Mouse (Mus musculus) adrenal gland (tissue): ENCODE data around the gene Ddx39b.
"Not testable (repeated sequence)": the region's sequence is repeated elsewhere in the genome, so short reads cannot be mapped to it uniquely, and the experiment has no call there.

ENCODE experiments used
- intact Hi-C: fragments of 180-260 bp; cut with DNase I; formaldehyde crosslinking; loops from one replicate; pipeline ENCODE4 v1.15.1; 2025

Gene Ddx39b

DNA sequence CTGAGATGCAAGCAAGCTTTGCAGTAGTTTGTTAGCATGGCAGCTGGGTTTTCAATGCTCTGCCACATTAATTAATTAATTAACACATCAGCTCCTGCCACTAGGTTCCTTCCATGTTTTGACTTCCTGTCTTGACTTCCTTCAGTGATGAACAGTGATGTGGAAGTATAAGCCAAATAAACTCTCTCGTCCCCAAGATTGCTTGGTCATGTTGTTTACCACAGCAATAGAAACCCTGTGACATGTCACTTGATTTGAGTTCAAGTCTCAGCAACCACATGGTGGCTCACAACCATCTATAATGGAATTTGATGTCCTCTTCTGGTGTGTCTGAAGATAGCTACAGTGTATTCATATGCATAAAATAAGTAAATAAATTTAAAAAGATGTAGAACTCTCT lies 15.8 kb downstream of the Ddx39b start:
- intact Hi-C loops: no loop called here

DNA sequence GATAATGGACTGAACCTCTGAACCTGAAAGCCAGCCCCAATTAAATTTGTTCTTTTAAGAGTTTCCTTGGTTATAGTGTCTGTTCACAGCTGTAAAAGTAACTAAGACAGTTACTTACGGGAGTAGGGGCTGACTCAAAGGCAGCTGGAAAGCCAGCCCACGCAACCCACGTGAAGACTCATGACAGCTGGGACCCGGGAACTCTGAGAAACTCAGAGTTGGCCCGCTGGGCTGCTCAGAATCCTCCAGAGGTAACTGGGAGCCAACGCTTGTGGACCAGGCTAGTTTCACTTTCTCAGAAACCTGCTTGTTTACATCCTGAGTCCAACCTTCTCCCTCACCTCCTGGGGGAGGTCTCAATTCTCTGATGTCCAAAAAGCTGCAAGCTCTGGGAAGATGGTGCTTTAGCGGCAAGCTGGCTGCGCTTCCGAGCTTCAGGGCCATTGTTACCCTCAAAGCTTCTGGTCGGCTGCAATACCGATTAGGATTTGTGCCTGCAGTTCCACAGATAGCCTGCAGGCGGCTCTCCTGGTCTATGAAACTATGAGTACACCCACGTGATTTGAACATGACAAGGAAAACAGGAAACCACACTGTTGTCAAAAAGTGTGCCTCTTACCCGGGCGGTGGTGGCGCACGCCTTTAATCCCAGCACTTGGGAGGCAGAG lies 16.4 kb downstream of the Ddx39b start:
- intact Hi-C loops: loop anchor here (2.0 kb wide), 1 partner anchor 17 kb away; no protein-coding TSS in a partner anchor

DNA sequence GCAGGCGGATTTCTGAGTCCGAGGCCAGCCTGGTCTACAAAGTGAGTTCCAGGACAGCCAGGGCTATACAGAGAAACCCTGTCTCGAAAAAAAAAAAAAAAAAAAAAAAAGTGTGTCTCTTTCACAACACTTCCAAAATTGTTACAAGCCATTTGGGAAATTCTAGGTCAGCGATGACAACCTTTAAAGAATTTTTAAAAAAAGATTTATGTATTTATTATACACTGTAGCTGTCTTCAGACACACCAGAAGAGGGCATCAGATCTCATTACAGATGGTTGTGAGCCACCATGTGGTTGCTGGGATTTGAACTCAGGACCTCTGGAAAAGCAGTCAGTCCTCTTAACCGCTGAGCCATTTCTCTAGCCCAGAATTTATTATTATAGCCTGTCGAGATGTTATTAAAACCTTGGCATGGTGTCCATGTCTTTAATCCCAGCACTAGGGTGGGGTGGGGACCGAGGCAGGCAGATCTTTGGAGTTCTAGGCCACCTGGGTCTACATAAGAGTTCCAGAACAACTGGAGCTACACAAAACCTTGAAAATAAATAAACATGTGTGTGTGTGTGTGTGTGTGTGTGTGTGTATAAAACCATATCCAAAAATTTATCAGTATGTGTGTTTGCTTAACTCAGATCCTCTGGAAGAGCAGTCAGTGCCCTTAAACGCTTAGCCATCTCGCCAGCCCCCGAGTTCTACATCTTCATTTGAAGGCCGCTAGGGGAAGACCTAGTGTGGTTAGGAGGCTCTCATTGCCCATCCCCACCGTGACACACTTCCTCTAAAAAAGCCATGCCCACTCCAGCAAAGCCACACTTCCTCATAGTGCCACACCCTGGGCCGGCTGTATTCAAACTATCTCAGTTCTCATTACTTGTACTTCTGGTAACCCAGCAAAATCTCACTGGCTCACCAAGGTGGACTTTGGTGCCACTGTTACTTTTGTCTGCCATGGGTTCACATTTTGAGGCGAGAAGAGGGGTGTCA lies 17.2 kb downstream of the Ddx39b start:
- intact Hi-C loops: loop anchor here (2.0 kb wide), 1 partner anchor 16 kb away; no protein-coding TSS in a partner anchor

DNA sequence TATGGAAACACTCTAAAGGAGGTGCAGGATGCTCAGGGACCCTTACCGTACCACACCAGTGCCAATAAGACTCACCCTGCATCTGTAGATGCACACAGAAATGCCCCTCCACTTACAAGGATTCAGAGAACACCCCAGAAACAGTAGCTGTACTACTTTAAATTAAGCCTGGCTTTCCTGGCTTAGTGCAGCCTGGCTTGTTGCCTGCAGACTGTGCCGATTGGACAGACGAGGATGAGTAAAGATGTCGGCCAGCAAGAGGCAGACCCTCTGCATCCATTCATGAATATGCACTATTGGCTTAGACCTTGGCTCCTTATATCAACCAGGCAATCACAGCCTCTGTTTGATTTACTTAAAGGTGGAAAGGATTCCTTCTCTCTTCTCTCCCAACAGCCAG lies 18.1 kb downstream of the Ddx39b start:
- intact Hi-C loops: loop anchor here (2.0 kb wide), 1 partner anchor 15 kb away; no protein-coding TSS in a partner anchor

DNA sequence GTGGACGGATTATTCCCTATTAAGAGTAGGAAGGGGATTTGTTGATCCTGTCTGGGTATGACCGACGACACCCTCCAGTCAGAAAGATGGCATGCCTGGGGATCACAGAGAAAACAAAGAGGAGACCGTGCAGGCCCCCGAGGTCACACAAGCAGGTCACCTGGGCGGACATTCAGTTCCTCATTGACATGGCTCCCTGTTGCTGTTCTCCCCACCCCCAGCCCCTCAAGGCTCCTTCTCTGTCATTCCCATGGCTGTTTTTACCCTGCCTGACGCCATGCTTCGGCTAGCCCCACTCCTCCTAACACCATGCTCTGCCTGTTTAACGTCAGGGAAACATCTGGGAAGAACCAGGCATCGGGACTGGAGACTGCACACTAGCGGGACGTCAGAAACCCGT lies 20.1 kb downstream of the Ddx39b start:
- intact Hi-C loops: no loop called here

DNA sequence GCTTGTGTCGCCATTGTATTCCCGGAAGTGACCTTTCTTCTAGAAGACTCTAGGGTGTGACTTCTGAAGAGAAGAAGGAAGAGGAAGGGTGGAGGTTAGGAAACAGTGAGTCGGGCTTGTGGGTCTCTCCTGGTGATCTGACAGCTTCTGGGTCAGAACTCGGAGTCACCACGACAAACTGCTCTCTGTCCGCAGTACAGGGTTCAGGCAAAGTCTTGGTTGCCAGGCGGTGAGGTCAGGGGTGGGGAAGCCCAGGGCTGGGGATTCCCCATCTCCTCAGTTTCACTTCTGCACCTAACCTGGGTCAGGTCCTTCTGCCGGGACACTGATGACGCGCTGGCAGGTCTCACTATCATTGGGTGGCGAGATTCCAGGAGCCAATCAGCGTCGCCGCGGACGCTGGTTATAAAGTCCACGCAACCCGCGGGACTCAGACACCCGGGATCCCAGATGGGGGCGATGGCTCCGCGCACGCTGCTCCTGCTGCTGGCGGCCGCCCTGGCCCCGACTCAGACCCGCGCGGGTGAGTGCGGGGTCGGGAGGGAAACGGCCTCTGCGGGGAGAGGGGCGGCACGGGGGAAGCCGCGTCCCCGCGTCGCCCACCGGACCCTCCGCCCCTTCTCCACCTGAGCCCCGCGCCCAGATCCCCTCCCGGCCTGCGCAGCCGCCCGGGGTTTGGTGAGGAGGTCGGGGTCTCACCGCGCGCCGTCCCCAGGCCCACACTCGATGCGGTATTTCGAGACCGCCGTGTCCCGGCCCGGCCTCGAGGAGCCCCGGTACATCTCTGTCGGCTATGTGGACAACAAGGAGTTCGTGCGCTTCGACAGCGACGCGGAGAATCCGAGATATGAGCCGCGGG lies 21.3 kb downstream of the Ddx39b start, which contains the start of gene H2-D1:
Gene H2-D1, plus strand, starts transcription at position 67 of the 859 bp plus-strand sequence.
- intact Hi-C loops: no loop called here

DNA sequence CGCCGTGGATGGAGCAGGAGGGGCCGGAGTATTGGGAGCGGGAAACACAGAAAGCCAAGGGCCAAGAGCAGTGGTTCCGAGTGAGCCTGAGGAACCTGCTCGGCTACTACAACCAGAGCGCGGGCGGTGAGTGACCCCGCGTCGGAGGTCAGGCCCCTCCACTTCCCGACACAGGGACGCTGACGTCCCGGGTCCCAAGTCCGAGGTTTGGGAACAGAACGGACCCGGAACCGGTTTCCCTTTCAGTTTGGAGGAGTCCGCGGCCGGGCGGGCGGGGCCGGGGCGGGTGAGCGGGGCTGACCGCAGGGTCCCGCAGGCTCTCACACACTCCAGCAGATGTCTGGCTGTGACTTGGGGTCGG lies 22.0 kb downstream of the Ddx39b start:
- intact Hi-C loops: no loop called here

DNA sequence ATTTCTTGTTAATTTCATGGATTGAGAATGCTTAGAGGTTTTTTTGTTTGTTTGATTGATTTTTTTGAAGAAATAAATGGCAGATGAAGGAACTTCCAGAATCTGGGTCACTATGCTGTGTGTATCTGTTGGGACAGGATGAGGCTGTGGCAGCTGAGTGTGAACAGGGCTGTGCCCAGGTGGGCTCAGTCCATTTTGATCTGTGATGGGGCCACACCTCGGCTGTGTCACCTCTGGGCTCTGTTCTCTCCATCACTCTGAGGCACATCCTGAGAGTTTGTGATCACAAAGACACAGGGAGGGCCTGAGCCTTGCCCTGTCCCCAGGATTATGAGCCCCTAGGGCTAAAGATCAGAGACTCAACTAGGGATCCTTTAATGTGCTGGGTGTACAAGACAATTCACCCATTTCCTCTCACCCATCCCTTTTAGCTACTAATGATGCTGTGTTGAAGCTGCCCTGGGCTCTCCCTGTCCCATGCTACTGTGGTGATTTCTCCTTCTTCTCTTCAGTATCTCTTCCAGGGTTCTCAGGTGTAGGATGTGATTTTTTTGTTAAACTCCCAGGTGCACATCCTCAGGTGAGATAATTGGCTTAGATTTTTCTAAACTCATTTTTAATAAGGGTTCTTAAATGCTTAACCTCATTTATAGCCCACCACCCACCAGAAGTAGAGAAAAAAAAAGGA lies 26.0 kb downstream of the Ddx39b start:
- intact Hi-C loops: no loop called here

DNA sequence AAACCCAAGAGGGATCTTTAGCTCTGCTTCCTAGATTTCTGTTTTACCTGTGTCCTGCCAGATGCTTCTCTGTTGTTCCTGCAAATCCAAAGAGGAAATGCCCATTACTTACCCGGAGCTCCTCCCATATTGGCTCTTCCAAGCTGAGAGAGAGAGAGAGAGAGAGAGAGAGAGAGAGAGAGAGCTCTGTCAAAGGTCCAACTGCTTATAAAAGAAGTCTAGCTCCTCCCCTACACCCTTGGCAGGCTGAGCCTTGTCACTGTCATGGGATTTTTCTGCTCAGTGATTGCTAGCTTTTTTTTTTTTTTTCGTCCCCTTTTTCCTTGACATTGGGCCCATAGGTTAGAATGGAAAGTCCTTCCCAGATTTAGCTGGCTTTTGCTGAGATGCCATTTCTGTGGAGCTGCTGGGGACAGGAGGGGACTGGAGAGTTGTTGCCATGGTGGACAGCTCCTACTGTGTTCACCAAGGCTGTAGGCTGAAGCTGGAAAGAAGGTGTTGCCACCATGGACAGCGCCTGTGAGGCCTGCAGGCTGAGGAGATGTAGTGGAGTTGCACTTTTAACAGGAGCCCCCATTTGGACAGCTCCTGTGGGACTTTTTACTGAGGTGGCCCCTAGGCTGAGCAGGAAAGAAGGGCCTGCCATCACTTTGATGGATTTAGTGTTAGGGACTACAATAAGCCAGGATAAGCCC lies 28.3 kb downstream of the Ddx39b start:
- intact Hi-C loops: loop anchor here (1.0 to 2.0 kb wide), 2 partner anchors 1274 to 1297 kb away; no protein-coding TSS in a partner anchor

DNA sequence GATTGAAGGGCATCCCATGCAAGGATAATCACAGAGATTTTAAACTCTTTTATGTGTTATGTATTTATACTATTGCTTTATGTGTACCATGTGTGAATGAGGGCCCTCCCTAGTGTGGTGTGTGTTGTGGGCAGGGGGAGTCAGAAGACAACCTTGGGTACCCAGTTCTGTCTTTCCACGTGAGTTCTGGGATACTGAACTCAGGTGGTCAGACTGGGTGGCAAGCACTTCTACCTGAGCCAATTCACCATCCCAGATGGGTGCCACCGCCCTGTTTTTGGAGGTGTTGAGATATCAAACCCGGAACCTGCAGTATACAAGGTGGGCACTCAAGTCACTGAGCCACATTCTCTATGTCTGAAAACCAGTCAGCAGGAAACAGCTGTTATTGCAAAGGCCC lies 30.7 kb downstream of the Ddx39b start:
- intact Hi-C loops: no loop called here

DNA sequence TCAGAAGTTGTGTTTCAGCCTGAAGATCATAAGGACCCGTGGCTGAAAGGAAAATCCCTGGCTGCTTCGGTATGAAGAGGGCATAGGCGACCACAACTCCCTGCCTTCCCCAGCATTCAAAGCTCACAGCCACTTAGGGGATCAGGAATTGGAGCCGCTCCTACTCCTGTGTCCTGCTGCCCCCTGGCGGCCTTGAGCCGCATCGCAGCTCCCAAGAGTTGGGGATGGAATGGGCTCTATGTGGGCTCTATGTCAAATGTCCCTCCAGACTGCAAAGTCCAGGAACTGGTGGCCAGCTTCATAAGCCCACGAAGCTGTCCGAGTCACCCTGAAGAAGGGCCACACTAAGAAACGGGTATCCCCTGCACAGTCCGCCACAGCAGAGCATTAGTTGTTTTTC lies 33.2 kb downstream of the Ddx39b start:
- intact Hi-C loops: loop anchor here (2.0 kb wide), 1 partner anchor 16 kb away; no protein-coding TSS in a partner anchor

DNA sequence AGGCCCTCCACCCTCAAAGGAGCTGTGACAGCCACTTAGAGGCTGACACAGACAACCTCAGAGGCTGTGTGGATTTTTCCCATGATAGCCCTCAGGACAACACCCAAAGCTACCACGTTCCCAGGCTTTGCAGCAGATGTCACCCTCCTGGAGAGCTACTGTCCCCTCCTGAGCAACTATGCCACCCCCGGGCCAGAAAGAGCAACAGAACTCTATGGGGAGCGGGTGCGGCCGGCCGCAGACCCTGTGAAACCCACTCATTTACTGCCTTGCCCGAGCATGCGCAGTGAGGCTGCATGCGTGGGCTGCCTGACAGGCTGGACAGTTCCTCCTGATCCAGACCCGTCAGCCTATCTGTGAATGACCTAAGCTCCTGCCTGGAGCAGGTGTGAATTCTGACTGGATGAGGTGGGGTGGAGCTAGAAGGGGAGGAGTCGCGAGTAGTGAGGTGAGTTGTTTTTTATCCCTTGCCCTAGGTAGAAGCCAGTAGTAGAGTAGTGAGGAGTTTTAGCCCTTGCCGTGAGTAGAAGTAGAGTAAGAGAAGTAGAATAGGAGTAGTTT lies 34.8 kb downstream of the Ddx39b start:
- intact Hi-C loops: no loop called here

DNA sequence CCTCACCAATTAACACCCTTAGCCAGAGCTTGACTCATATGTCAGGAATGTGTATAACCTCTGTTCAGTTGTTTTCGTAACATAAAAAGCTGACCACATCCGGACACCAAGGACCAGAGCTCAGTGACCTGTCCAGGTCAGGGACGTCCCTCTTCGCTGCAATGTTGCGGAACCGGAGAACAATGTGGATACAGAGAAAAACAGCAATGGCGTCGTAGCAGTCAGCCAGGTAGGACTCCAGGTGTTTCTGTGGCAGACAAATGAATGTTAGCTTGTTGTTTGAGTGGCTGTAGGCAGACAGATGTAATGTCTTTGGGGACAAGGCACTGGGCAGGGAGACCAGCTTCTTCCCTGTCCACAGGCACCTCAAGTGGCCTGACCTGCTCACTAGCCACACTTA lies 36.5 kb downstream of the Ddx39b start:
- intact Hi-C loops: no loop called here

DNA sequence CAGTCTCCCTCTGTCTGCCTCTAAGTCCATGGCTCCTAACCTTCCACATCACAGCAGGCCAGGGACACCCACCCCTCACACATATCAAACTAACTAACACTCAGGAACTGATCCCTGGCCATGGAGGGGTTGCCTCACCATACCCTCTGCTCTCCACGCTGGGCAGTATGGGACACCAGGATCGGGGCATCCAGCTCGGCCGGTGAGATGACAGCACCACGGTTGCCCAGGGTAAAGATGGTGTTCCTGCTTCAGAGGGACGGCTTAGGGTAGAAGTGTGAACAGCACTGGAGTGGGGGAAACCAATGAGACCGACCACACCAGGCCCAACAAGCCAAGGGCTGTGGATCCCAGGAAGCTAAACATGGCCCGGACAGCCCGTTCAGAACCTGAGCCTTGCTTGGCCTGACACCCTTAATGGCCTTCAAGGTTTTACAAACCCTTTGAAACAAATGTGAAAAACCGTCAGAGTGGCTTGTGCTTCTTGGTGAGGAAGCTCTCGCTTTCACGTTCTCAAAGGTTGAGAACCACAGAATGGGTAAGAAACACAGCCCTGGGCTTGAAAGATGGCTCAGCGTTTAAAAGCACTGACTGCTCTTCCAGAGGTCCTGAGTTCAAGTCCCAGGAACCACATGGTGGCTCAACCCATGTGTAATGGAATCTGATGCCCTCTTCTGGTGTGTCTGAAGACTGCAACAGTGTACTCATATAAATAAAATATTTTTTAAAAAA lies 37.6 kb downstream of the Ddx39b start:
- intact Hi-C loops: no loop called here

DNA sequence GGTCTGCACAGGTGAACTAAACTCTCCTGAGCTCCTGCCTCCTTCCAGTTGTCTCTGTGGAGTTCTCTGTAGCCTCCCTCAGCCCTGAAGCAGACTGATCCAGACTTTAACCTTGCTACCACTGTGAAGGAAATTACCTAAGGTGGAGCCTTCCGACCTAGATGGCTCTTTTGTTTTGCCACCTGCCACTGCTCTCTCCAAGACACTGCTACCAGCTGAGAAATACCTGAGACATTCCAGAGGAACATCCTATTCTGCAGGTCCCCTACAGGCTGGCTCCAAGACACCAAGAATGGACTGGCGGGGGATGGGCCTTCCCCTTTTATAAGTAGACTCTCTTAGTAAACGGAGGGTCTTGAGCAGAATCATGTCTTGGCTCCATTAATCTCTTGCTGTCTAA lies 38.7 kb downstream of the Ddx39b start:
- intact Hi-C loops: no loop called here

DNA sequence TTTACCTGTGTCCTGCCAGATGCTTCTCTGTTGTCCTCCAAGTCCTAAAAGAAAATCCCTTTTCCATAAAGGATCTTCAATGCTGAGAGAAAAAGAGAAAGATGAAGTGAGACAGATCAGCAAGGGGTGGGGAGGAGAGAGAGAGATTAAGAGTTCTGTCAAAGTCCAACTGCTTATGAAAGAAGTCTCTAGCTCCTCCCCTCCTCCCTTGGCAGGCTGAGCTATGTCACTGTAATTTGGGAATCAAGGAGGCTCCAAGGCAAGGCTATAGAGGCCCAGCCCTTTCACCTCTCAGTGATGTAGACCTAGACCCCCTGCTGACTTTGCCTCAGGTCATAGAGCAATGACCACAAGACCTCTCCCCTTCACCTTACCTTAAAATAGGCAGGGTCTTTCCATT lies 43.9 kb downstream of the Ddx39b start:
- intact Hi-C loops: no loop called here

DNA sequence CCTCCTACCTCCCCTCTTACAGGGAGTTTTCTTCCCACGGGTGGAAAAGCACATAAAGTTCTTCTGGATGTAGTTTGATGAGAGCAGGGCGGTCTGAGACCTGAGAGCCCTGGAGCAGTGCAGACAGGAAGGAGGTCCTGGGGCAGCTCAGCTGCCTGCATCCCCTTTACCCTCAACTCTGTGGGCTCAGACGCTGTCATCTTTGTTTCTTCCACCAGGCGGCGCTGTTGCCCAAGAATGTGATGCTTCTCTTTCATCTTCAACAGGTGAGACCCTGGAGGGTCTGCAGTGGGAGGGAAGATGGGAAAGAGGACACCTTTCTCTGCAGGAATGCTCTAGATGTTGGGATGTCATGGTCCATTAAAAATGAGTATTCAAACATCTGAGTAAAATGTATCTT lies 54.2 kb downstream of the Ddx39b start:
- intact Hi-C loops: not testable (repeated sequence)

DNA sequence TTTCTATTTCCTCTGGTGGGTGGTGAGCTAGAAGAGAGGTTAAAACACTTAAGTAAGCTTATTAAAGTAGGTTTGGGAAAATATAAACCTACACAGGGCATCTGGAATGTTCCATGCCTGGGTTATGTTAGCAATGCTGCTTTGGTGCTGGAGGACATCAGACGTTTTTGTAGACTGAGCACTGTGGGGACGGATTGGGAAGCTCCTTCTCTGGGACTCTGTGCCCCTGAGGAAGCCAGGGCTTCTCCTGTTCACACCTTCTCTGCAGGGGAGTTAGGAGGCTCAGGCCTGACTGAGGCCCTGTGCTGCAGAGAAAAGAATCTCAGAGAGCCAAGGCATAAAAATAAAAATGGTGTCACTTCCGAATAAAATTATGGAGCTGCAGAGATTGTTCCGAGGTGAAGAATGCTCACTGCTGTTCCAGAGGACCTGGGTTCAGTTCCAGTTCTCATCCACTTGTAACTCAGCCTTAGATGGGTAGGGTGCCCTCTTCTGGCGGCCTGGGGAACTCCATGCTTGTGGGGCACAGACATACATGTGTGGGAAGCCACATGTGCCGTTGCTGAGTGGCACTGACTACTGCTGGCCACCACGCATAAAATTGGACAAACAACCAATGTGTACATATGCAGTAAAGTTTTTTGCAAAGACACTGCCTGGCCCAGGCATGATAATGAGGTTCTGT lies 58.9 kb downstream of the Ddx39b start:
- intact Hi-C loops: not testable (repeated sequence)
